Mouse (Mus musculus) midbrain, embryonic 15.5 days (tissue): ENCODE data around the gene Syde2. TPM values are rescaled to one million over a fixed set of nuclear protein-coding genes. Genes with fewer than 3 reads are reported as not detected.

ENCODE experiments used
- ATAC-seq: fragments of 200-750 bp; cut with Nextera tagmentation; replicated peaks from 2 replicates; pipeline ENCODE4 v1.8.0; 2017; ENCODE audit warnings: moderate TSS enrichment
- H3K27ac ChIP-seq: fragments of 300-500 bp; sonication (generic); 2 replicates; pipeline ENCODE4 v1.5.1; 2015; ENCODE audit warnings: mild to moderate bottlenecking, inconsistent platforms
- H3K27me3 ChIP-seq: fragments of 300-500 bp; sonication (generic); replicated peaks from 2 replicates; pipeline ENCODE4 v1.6.1; 2015; ENCODE audit warnings: inconsistent platforms
- H3K36me3 ChIP-seq: fragments of 300-500 bp; sonication (generic); replicated peaks from 2 replicates; pipeline ENCODE4 v1.6.1; 2015; ENCODE audit warnings: inconsistent platforms
- H3K4me1 ChIP-seq: fragments of 300-500 bp; sonication (generic); 2 replicates; pipeline ENCODE4 v1.6.1; 2015; ENCODE audit warnings: inconsistent platforms
- H3K4me2 ChIP-seq: fragments of 300-500 bp; sonication (generic); 2 replicates; pipeline ENCODE4 v1.6.1; 2015; ENCODE audit warnings: inconsistent platforms, mild to moderate bottlenecking, moderate library complexity
- H3K4me3 ChIP-seq: fragments of 300-500 bp; sonication (generic); 2 replicates; pipeline ENCODE4 v1.5.1; 2015; ENCODE audit warnings: mild to moderate bottlenecking, inconsistent platforms
- H3K9ac ChIP-seq: fragments of 300-500 bp; sonication (generic); 2 replicates; pipeline ENCODE4 v1.6.1; 2015; ENCODE audit warnings: mild to moderate bottlenecking, inconsistent platforms
- H3K9me3 ChIP-seq: fragments of 300-500 bp; sonication (generic); 2 replicates; pipeline ENCODE4 v1.6.1; 2016; ENCODE audit warnings: inconsistent platforms
- WGBS: fragments of 180-500 bp; shearing (Covaris S2); methylation state at CpG from one replicate; pipeline ENCODE4 v1.1.7; 2015; ENCODE audit warnings: mixed read lengths; 5-methylcytosine and 5-hydroxymethylcytosine counted together
- polyA plus RNA-seq: library from polyadenylated mRNA; unstranded; fragments of >200 nt; fragmentation: Nextera tagmentation; extraction: Ambion mirVana; gene quantifications from 2 replicates; pipeline ENCODE4 v1.2.1, GENCODE M21; 2015

Syde2 gene
- polyA plus RNA-seq, 1 experiment from 2014 or later, result 0.74 TPM

DNA sequence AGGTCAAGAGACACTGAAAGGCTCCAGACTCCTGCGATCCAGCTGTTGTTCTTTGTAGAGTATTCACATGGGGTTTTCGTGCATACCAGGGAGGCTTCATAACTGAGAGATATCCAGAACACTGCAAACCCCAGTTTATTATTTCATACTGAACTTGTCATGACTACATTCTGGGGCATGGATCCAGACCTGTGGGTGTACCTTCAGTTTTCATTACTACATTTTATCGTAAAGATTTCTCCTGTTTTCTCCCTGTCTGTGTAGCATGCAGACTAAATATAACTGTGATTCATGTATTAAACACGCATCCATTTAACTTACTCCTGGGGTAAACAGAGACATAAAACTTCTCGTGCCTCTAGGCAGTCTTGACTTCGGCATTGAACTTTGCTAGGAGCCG lies 12.7 kb upstream of the Syde2 start:
- ATAC-seq, result no peak
- Histone ChIP-seq H3K9ac (no peak overlapping the region), H3K27ac (no peak overlapping the region), H3K27me3 (no peaks in the 10 kb centered on the region), H3K4me3 (no peak overlapping the region), H3K4me2 (no peak overlapping the region), H3K9me3 (no peaks in the 10 kb centered on the region), H3K36me3 (no peaks in the 10 kb centered on the region), H3K4me1 (no peaks in the 10 kb centered on the region)
- 89% methylated on average over 7 of the region's 7 CpGs for whole genome bisulfite sequencing

DNA sequence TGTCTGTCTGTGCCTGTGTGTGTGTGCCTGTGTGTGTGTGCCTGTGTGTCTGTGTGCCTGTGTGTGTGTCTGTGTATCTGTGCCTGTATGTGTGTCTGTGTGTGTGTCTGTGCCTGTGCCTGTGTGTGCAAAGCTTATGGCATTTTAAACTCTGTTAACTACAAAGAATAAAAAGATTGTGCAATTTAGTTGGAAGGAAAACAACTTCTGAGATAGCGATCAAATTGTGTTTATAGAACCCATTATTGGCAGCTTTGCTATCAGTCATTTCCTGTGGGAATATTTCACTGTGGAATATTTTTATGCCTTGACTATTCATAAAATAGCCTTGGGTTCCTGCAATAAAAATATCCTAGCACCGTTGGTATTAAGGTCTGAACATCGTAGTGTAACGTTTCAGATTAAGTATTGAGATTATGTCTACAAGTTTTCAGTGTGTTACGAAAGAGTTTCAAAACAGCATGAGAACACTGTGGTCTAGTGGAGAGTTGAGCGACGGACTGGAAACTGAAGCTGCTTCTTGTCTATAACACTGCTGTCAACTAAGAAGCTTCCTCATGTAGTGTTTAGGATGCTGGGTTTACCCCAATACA lies 2.2 kb upstream of the Syde2 start:
- Histone ChIP-seq H3K27me3 (peaks cover 19% of the 10 kb centered on the region), H3K4me2 (no peak overlapping the region), H3K36me3 (no peaks in the 10 kb centered on the region), H3K27ac (no peak overlapping the region), H3K4me3 (no peak overlapping the region), H3K9ac (no peak overlapping the region), H3K9me3 (no peaks in the 10 kb centered on the region), H3K4me1 (peaks cover 26% of the 10 kb centered on the region)
- 89% methylated on average over 7 of the region's 7 CpGs for WGBS
- ATAC-seq, result no peak

DNA sequence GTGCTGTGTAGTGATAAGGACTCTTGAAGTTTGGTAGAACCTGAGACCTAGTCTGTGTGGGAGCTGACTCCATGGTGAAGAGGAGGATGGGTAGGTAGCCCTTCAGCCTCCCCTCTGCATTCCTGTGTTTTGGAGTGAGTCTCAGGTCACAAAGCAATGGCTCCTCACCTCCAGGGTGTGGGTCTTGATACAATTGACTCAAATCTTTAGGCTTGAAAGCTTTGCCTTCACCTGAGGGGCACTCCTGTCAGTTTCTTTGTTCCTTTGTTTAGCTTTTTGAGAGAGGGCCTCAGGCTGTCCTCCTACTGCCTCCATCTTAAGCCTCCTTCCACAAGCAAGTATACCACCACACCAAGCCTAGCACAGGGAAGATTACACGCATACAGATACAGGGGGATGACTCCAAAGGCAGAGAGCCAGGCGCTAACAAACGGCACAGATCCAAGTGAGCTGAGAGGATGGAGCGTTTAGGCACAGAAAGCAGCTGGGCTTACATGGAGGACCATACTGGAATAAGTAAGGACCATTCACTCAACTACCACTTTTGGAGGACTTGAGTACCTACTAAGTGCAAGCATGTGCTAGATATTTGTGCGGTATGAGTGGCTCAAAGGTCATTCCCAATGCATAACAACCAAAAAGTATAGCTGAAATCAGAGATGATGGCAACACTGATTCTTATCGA lies 1.2 kb upstream of the Syde2 start:
- Histone ChIP-seq H3K27me3 (peaks cover 19% of the 10 kb centered on the region), H3K9me3 (no peaks in the 10 kb centered on the region), H3K27ac (no peak overlapping the region), H3K9ac (no peak overlapping the region), H3K4me1 (peaks cover 26% of the 10 kb centered on the region), H3K4me2 (peak overlapping the region; percentile 84; the same call in 1 of the 2 replicates), H3K4me3 (no peak overlapping the region), H3K36me3 (no peaks in the 10 kb centered on the region)
- ATAC-seq, result no peak
- WGBS, result 53% methylated on average over 6 of the region's 6 CpGs

DNA sequence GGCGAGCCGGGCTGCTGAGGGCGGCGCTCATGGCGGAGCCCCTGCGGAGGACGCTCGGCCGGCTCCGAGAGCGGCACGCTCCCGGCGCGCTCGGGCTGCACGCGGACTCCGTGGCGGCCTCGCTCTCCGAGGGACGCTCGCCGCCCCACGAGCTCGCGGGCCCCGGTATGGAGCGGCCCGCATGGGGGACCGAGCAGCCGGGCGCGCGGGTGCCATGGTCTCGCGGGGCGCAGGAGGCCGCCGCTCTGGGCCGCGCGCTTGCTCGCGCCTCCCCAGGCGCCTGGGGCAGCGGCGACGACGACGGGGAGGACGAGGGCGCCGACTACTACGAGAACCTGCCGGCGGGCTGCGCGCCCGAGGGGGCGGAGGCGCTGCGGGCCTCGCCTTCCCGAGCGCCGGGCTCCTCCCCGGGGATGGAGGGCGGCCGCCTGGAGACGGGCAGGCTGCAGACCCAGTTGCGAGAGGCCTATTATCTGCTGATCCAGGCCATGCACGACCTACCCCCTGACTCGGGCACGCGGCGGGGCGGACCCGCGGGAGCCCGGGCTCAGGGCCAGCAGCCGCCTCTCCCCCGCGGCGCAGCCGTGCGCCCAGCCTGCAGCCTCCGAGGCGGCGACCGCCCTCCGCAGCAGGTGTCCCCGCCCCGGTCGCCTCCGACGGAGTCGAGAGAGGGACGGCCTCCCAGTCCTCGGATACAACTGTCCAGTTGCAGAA lies 457 bp downstream of the Syde2 start:
- Histone ChIP-seq H3K4me2 (peak overlapping the region; percentile 84), H3K9ac (peak overlapping the region; percentile 58), H3K36me3 (no peaks in the 10 kb centered on the region), H3K27ac (peak overlapping the region; percentile 61), H3K4me1 (peaks cover 26% of the 10 kb centered on the region), H3K27me3 (peaks cover 19% of the 10 kb centered on the region), H3K4me3 (peak overlapping the region; percentile 83), H3K9me3 (no peaks in the 10 kb centered on the region)
- ATAC-seq, result peak; percentile 81
- WGBS, result under 1% methylated on average over 73 of the region's 101 CpGs

- under 1% methylated on average over 45 of the region's 45 CpGs for WGBS
These were observed 1.3 kb downstream of the Syde2 start for GRCm38 (mm10) chr3:145988684-145989575.

GRCm38 (mm10) chr3:145989576-145990081 lies 2.0 kb downstream of the Syde2 start:
- Histone ChIP-seq H3K4me2 (peak overlapping the region; percentile 84), H3K27me3 (peaks cover 19% of the 10 kb centered on the region), H3K4me3 (peak overlapping the region; percentile 83), H3K4me1 (peaks cover 26% of the 10 kb centered on the region), H3K36me3 (no peaks in the 10 kb centered on the region), H3K9ac (no peak overlapping the region), H3K27ac (no peak overlapping the region), H3K9me3 (no peaks in the 10 kb centered on the region)
- ATAC-seq, result no peak
- 5% methylated on average over 11 of the region's 11 CpGs for WGBS

More at GRCm38 (mm10) chr3:145988684-145989575, 1.3 kb downstream of the Syde2 start:
- no peaks in the 10 kb centered on the region for H3K9me3 ChIP-seq
- H3K27ac ChIP-seq, result no peak overlapping the region
- H3K36me3 ChIP-seq, result no peaks in the 10 kb centered on the region
- peak overlapping the region; percentile 83 for H3K4me3 ChIP-seq
- ATAC-seq, result peak; percentile 48
- H3K9ac ChIP-seq, result peak overlapping the region; percentile 58
- H3K27me3 ChIP-seq, result peaks cover 19% of the 10 kb centered on the region
- H3K4me1 ChIP-seq, result peaks cover 26% of the 10 kb centered on the region
- H3K4me2 ChIP-seq, result peak overlapping the region; percentile 84

DNA sequence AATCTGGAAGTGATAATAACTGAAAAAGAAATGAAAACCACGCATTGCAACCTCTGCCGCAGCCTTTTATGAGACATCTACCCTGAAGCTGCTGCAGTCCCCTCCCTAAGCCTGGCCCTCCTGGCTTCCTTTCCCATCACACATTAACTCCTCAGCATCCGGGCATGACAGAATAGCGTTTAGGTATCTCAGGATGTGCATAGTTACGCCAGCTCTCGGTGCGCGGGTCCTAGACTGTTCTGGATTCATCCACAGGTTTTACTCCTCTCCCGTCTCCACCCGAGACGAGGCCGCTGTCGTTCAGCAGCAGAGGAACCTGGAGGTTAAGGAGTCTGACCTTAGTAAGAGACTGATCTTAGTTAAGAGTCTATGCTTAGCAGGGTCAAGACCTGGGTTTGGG lies 3.5 kb downstream of the Syde2 start:
- Histone ChIP-seq H3K36me3 (no peaks in the 10 kb centered on the region), H3K9ac (no peak overlapping the region), H3K4me3 (no peak overlapping the region), H3K4me2 (no peak overlapping the region), H3K27me3 (peaks cover 17% of the 10 kb centered on the region), H3K9me3 (no peaks in the 10 kb centered on the region), H3K27ac (no peak overlapping the region), H3K4me1 (peaks cover 26% of the 10 kb centered on the region)
- no peak for ATAC-seq
- WGBS, result 92% methylated on average over 13 of the region's 13 CpGs

DNA sequence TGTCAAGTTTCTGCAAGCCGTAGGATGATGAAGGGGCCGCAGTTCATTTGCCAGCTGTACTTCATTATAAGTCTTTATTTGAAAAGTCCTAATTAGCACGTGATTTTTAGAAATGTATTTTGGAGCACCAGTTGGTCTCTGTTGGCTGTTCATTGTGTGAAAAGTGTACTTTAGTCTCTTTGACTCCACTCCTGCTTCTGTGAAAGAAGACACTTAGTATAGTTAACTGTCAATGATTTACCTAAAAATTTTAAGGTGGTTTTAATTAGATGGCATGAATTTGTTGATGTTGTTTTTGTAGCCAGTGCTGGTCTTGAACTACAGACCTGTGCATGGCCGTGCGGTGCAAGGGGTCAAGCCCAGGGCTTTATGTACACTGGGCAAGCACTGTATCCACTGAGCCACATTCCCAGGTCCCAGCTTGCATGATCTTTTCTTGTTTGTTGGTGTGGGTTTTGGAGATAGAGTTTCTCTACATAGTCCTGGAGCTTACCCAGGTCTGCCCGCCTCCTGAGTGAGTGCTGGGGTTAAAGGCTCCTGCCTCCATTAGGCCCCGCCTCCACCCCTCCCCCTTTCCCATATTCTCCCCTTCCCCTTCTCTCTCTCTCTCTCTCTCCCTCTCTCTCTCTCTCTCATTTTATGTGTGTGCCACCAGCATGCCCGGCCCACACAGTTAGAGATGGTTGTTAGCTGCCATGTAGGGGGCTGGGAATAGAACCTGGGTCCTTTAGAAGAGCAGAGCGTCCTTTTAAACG lies 4.5 kb downstream of the Syde2 start:
- WGBS, result 86% methylated on average over 10 of the region's 10 CpGs
- peaks cover 8% of the 10 kb centered on the region for H3K27me3 ChIP-seq

DNA sequence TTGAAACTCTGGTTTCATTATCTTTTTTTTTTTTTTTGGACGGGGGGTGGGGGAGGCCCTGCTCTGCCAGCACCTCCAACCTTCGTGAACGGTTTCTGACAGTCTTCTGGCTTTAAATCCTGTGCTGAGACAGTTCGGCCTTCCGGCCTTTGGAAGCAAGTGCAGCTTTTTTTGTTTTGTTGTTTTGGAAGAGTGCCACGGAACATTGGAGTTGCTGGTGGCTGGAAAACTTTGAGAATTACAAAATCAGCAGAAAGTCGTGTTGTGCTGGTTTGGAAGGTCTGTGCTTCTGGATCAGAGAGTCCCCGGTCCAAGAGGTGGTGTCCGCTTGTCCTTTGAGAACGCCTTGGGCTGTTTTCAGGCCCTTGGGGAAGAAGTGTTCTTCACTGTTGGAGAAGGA lies 5.1 kb downstream of the Syde2 start:
- ATAC-seq, result no peak
- 84% methylated on average over 10 of the region's 10 CpGs for WGBS
- Histone ChIP-seq H3K4me2 (no peak overlapping the region), H3K9ac (no peak overlapping the region), H3K27me3 (peaks cover 8% of the 10 kb centered on the region), H3K4me1 (peaks cover 17% of the 10 kb centered on the region), H3K27ac (no peak overlapping the region), H3K36me3 (no peaks in the 10 kb centered on the region), H3K9me3 (no peaks in the 10 kb centered on the region), H3K4me3 (no peak overlapping the region)

More for the DNA sequence above, 4.5 kb downstream of the Syde2 start:
- Histone ChIP-seq H3K4me3 (no peak overlapping the region), H3K4me2 (no peak overlapping the region), H3K27ac (no peak overlapping the region), H3K36me3 (no peaks in the 10 kb centered on the region), H3K4me1 (peaks cover 22% of the 10 kb centered on the region), H3K9me3 (no peaks in the 10 kb centered on the region), H3K9ac (no peak overlapping the region)
- no peak for ATAC-seq

DNA sequence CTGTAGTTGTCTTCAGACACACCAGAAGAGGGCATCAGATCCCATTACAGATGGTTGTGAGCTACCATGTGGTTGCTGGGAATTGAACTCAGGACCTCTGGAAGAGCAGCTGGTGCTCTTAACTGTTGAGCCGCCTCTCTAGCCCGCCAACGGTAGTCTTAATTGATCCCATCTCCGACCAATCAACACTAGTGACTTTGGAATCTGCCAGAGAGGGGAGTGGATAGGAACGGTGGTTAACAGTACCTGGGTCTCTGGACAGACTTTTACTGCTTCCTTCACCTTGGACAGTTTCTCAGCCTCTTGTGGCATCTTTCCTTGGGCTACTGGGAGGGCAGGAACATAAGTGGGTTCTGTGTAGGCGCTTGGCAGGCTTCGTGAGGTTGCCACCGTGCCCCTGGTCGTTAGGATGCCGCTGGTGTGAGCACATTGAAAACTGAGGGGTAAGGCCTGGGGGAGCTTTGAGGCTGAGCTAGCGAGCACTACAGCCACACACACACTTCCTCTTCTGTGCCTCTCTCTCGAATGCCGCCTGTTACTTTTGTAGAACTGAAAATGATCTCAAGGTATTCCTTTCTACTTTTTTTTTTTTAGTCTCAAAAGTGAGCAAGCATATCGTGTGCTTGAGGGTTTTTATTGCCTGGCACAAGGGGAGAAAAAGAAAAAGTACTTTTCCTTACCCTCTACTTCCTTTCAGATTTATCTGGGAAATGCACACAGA lies 6.0 kb downstream of the Syde2 start:
- 91% methylated on average over 14 of the region's 14 CpGs for WGBS
- H3K36me3 ChIP-seq, result no peaks in the 10 kb centered on the region
- H3K9ac ChIP-seq, result no peak overlapping the region
- H3K4me3 ChIP-seq, result no peak overlapping the region
- H3K27me3 ChIP-seq, result peaks cover 3% of the 10 kb centered on the region; the same call in 1 of the 2 replicates
- no peak for ATAC-seq
- H3K4me1 ChIP-seq, result peaks cover 11% of the 10 kb centered on the region
- H3K4me2 ChIP-seq, result no peak overlapping the region
- H3K9me3 ChIP-seq, result no peaks in the 10 kb centered on the region
- H3K27ac ChIP-seq, result no peak overlapping the region

DNA sequence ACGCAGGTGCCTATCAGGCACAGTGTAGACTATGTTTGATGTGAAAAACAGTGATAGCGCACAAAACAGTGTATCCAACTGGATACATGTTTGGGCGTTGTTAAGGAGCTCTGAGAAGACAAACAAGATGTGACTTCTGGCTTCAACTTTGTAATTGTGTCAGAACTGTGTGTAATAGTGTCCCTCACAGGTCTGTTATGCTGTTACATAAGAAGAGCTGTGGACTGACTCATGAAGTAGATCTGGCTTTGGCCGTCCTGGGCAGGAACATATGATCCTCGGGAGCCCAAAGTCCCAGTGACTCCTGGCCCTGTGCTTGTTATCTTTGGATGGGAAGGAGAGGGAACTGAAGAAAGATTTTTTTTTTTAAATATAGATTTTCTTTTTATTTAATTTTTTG lies 7.8 kb downstream of the Syde2 start:
- Histone ChIP-seq H3K27me3 (no peaks in the 10 kb centered on the region), H3K9ac (no peak overlapping the region), H3K4me3 (no peak overlapping the region), H3K4me2 (no peak overlapping the region), H3K4me1 (no peaks in the 10 kb centered on the region), H3K9me3 (no peaks in the 10 kb centered on the region), H3K36me3 (no peaks in the 10 kb centered on the region), H3K27ac (no peak overlapping the region)
- 93% methylated on average over 5 of the region's 5 CpGs for WGBS
- no peak for ATAC-seq
